Mouse (Mus musculus) hindbrain, postnatal 0 days (tissue): Measurements from ENCODE around the gene Atrnl1. TPM values are rescaled to one million over a fixed set of nuclear protein-coding genes. Genes with fewer than 3 reads are reported as not detected.

Experiments used
- ATAC-seq: fragments of 200-750 bp; cut with Nextera tagmentation; 2 replicates; pipeline ENCODE4 v1.8.0; 2017; ENCODE audit warnings: mild to moderate bottlenecking, moderate TSS enrichment, moderate library complexity
- DNase-seq: peaks from one replicate; pipeline ENCODE4 v3.0.0-alpha.2; 2015; ENCODE audit warnings: low spot score
- H3K27ac ChIP-seq: fragments of 300-500 bp; sonication (generic); 2 replicates; pipeline ENCODE4 v1.5.1; 2014; ENCODE audit warnings: mild to moderate bottlenecking
- H3K27me3 ChIP-seq: fragments of 300-500 bp; sonication (generic); 2 replicates; pipeline ENCODE4 v1.6.1; 2014; ENCODE audit warnings: low read length, mixed read lengths; ENCODE audit not compliant: insufficient read depth
- H3K36me3 ChIP-seq: fragments of 300-500 bp; sonication (generic); 2 replicates; pipeline ENCODE4 v1.6.1; 2014; ENCODE audit warnings: low read length, mixed read lengths; ENCODE audit not compliant: insufficient read depth
- H3K4me1 ChIP-seq: fragments of 300-500 bp; sonication (generic); 2 replicates; pipeline ENCODE4 v1.6.1; 2014; ENCODE audit warnings: antibody characterized with exemption, low read length, mixed read lengths; ENCODE audit not compliant: insufficient read depth
- H3K4me2 ChIP-seq: fragments of 300-500 bp; sonication (generic); 2 replicates; pipeline ENCODE4 v1.6.1; 2014; ENCODE audit warnings: low read depth, mild to moderate bottlenecking, low read length, moderate library complexity, mixed read lengths
- H3K4me3 ChIP-seq: fragments of 300-500 bp; sonication (generic); 2 replicates; pipeline ENCODE4 v1.5.1; 2014; ENCODE audit warnings: low read length
- H3K9ac ChIP-seq: fragments of 300-500 bp; sonication (generic); replicated peaks from 2 replicates; pipeline ENCODE4 v1.6.1; 2014; ENCODE audit warnings: mild to moderate bottlenecking, low read length, moderate library complexity, mixed read lengths
- H3K9me3 ChIP-seq: fragments of 300-500 bp; sonication (generic); 2 replicates; pipeline ENCODE4 v1.6.1; 2016; ENCODE audit warnings: low read length, mixed read lengths
- CTCF ChIP-seq: IDR thresholded peaks from 2 replicates; pipeline ENCODE4 v1.5.1; 2016; ENCODE audit warnings: antibody characterized with exemption, control low read depth, low read depth
- WGBS: fragments of 180-500 bp; shearing (Covaris S2); extraction: QIAGEN DNeasy Blood & Tissue Kit; methylation state at CpG from one replicate; pipeline ENCODE4 v1.1.7; 2014; 5-methylcytosine and 5-hydroxymethylcytosine counted together
- polyA plus RNA-seq: library from polyadenylated mRNA; unstranded; fragments of >200 nt; fragmentation: Nextera tagmentation; extraction: Ambion mirVana; gene quantifications from 2 replicates; pipeline ENCODE4 v1.2.1, GENCODE M21; 2015
- total RNA-seq: library from RNA; depleted of rRNA; stranded (reverse); fragments of >200 nt; gene quantifications from 2 replicates; pipeline ENCODE4 v1.2.3, GENCODE M21; 2014

The Atrnl1 gene
- total and polyA plus RNA-seq, 2 experiments from 2014 or later, result 4.4 to 46.0 TPM

GRCm38 (mm10) chr19:58065001-58065314 lies 454.1 kb downstream of the Atrnl1 start:
- H3K4me3 ChIP-seq, result no peak overlapping the region
- ATAC-seq (no peak), DNase-seq (no peak)
- H3K9ac ChIP-seq, result no peak overlapping the region
- H3K4me1 ChIP-seq, result 0 out of 2 replicates have a peak, but pooled peaks cover 4% of the 10 kb centered on the region
- 66% methylated on average over 5 of the region's 5 CpGs for WGBS
- H3K27me3 ChIP-seq, result no peaks in the 10 kb centered on the region
- no peak overlapping the region for H3K4me2 ChIP-seq
- no peaks in the 10 kb centered on the region for H3K36me3 ChIP-seq
- no peaks in the 10 kb centered on the region for H3K9me3 ChIP-seq
- no peak overlapping the region for H3K27ac ChIP-seq
- TF ChIP-seq CTCF, result no peak

DNA sequence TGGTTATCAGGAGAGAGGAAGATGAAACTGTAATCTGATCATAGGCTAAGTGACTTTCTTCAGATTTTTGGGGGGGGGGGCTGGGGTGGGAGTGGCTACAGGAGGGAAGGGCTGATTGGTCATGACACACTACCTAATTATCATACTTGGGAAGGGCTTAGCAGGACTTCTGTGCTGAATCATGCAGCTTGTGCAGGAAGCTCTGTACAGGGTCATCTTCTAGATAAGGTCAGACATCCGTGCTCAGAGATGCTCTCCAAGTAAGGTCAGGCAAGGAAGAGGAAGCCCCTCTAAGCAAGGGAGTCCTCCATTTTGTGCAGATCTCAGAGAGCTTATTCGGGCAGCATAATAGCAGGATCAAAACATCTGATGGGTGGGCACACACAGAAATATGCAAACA lies 454.7 kb downstream of the Atrnl1 start:
- no peak for TF ChIP-seq CTCF
- Histone ChIP-seq H3K27ac (no peak overlapping the region), H3K4me2 (no peak overlapping the region), H3K4me3 (no peak overlapping the region), H3K36me3 (no peaks in the 10 kb centered on the region), H3K9ac (no peak overlapping the region), H3K4me1 (0 out of 2 replicates have a peak, but pooled peaks cover 4% of the 10 kb centered on the region), H3K27me3 (no peaks in the 10 kb centered on the region), H3K9me3 (no peaks in the 10 kb centered on the region)
- no peak for DNase-seq
- 93% methylated on average over 2 of the region's 2 CpGs for WGBS
- no peak for ATAC-seq

DNA sequence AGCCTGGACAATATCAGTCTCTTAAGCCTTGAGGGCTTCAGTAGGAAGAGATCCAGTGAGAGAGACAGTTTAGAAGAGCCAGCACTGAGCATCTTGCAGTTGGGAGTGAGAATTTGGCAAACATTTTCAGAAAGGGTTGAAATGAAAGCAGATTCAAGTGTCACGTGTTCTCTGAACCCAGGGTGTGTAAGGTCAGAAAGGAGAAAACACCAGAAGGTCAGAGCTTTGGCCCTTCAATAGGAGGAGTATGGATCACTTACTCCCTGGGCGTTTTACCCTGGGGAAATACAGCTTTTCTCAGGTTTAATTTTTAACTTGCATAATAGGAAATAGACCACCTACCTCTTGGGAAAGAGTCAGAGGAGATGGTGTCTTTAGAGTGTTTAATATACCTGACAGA lies 457.3 kb downstream of the Atrnl1 start:
- Histone ChIP-seq H3K4me1 (no peaks in the 10 kb centered on the region), H3K9ac (no peak overlapping the region), H3K36me3 (no peaks in the 10 kb centered on the region), H3K4me3 (no peak overlapping the region), H3K9me3 (no peaks in the 10 kb centered on the region), H3K4me2 (no peak overlapping the region), H3K27ac (no peak overlapping the region), H3K27me3 (no peaks in the 10 kb centered on the region)
- no peak for TF ChIP-seq CTCF
- ATAC-seq (no peak), DNase-seq (no peak)
- WGBS, result 84% methylated on average over 2 of the region's 2 CpGs

GRCm38 (mm10) chr19:58068958-58069357 lies 458.1 kb downstream of the Atrnl1 start:
- WGBS, result 82% methylated on average over 2 of the region's 2 CpGs

GRCm38 (mm10) chr19:58072404-58072803 lies 461.6 kb downstream of the Atrnl1 start:
- no peak overlapping the region for H3K4me3 ChIP-seq
- TF ChIP-seq CTCF, result peak; percentile 54
- no peaks in the 10 kb centered on the region for H3K36me3 ChIP-seq
- no peaks in the 10 kb centered on the region for H3K4me1 ChIP-seq
- no peak overlapping the region for H3K4me2 ChIP-seq
- ATAC-seq (no peak), DNase-seq (peak; percentile 40)
- 79% methylated on average over 5 of the region's 5 CpGs for WGBS
- no peaks in the 10 kb centered on the region for H3K27me3 ChIP-seq
- no peak overlapping the region for H3K27ac ChIP-seq
- no peaks in the 10 kb centered on the region for H3K9me3 ChIP-seq
- H3K9ac ChIP-seq, result no peak overlapping the region

More at GRCm38 (mm10) chr19:58068958-58069357, 458.1 kb downstream of the Atrnl1 start:
- Histone ChIP-seq H3K4me3 (no peak overlapping the region), H3K4me2 (no peak overlapping the region), H3K9me3 (no peaks in the 10 kb centered on the region), H3K27me3 (no peaks in the 10 kb centered on the region), H3K4me1 (no peaks in the 10 kb centered on the region), H3K9ac (no peak overlapping the region), H3K27ac (no peak overlapping the region), H3K36me3 (no peaks in the 10 kb centered on the region)
- ATAC-seq (no peak), DNase-seq (no peak)
- TF ChIP-seq CTCF, result no peak

- TF ChIP-seq CTCF, result no peak
- ATAC-seq (no peak), DNase-seq (no peak)
- Histone ChIP-seq H3K4me3 (no peak overlapping the region), H3K4me2 (no peak overlapping the region), H3K4me1 (no peaks in the 10 kb centered on the region), H3K27me3 (no peaks in the 10 kb centered on the region), H3K9me3 (no peaks in the 10 kb centered on the region), H3K9ac (no peak overlapping the region), H3K36me3 (no peaks in the 10 kb centered on the region), H3K27ac (no peak overlapping the region)
- 95% methylated on average over 9 of the region's 9 CpGs for WGBS
Observed at GRCm38 (mm10) chr19:58072846-58073245, 462.0 kb downstream of the Atrnl1 start.

DNA sequence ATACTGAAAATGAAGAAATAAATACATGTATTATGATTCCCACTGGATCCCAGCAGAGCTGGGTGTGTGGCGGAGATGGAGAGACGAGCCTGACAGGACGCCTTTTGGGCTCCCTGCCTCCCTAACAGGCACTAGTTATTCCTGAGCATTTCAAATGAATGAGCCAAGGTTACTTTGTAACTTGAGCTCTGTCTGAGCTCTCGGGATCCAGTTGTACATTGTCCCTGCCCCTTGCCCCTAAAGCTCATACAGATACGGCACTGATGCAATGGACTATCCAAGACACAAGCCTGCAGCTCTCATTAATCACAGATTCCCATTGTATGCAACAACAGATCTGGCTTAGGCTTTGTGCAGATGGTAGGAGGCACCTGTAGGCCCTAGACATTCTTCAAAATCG lies 464.4 kb downstream of the Atrnl1 start:
- DNase-seq, result no peak
- Histone ChIP-seq H3K9me3 (no peaks in the 10 kb centered on the region), H3K27me3 (no peaks in the 10 kb centered on the region), H3K4me1 (no peaks in the 10 kb centered on the region), H3K9ac (no peak overlapping the region), H3K4me2 (no peak overlapping the region), H3K4me3 (no peak overlapping the region), H3K27ac (no peak overlapping the region), H3K36me3 (no peaks in the 10 kb centered on the region)
- 64% methylated on average over 6 of the region's 6 CpGs for WGBS
- ATAC-seq, result no peak
- TF ChIP-seq CTCF, result no peak
